Mouse (Mus musculus) lung, embryonic 14.5 days (tissue): ENCODE data around the gene Mlph. TPM values are rescaled to one million over a fixed set of nuclear protein-coding genes. Genes with fewer than 3 reads are reported as not detected.

ENCODE experiments used
- ATAC-seq: fragments of 200-750 bp; cut with Nextera tagmentation; 2 replicates; pipeline ENCODE4 v1.8.0; 2017; ENCODE audit warnings: mild to moderate bottlenecking, moderate TSS enrichment, moderate library complexity; ENCODE audit not compliant: insufficient read depth
- DNase-seq: peaks from one replicate; pipeline ENCODE4 v3.0.0-alpha.2; 2015
- H3K27ac ChIP-seq: fragments of 300-500 bp; sonication (generic); 2 replicates; pipeline ENCODE4 v1.5.1; 2014; ENCODE audit warnings: low read depth, mild to moderate bottlenecking, moderate library complexity
- H3K27me3 ChIP-seq: fragments of 300-500 bp; sonication (generic); 2 replicates; pipeline ENCODE4 v1.6.1; 2014; ENCODE audit warnings: low read length, control low read depth; ENCODE audit not compliant: insufficient read depth
- H3K36me3 ChIP-seq: fragments of 300-500 bp; sonication (generic); 2 replicates; pipeline ENCODE4 v1.6.1; 2014; ENCODE audit warnings: control low read depth; ENCODE audit not compliant: insufficient read depth
- H3K4me1 ChIP-seq: fragments of 300-500 bp; sonication (generic); 2 replicates; pipeline ENCODE4 v1.6.1; 2014; ENCODE audit warnings: antibody characterized with exemption, control low read depth; ENCODE audit not compliant: insufficient read depth
- H3K4me2 ChIP-seq: fragments of 300-500 bp; sonication (generic); 2 replicates; pipeline ENCODE4 v1.6.1; 2014; ENCODE audit warnings: mild to moderate bottlenecking
- H3K4me3 ChIP-seq: fragments of 300-500 bp; sonication (generic); 2 replicates; pipeline ENCODE4 v1.5.1; 2014; ENCODE audit warnings: low read depth, low read length
- H3K9ac ChIP-seq: fragments of 300-500 bp; sonication (generic); 2 replicates; pipeline ENCODE4 v1.6.1; 2014
- H3K9me3 ChIP-seq: fragments of 300-500 bp; sonication (generic); 2 replicates; pipeline ENCODE4 v1.6.1; 2016; ENCODE audit warnings: low read depth, low read length, control low read depth
- CTCF ChIP-seq: IDR thresholded peaks from 2 replicates; pipeline ENCODE4 v1.5.1; 2016; ENCODE audit warnings: antibody characterized with exemption, low read depth
- WGBS: fragments of 180-500 bp; shearing (Covaris S2); extraction: QIAGEN DNeasy Blood & Tissue Kit; methylation state at CpG from one replicate; pipeline ENCODE4 v1.1.7; 2014; 5-methylcytosine and 5-hydroxymethylcytosine counted together
- polyA plus RNA-seq: library from polyadenylated mRNA; unstranded; fragments of >200 nt; fragmentation: Nextera tagmentation; extraction: Ambion mirVana; gene quantifications from 2 replicates; pipeline ENCODE4 v1.2.1, GENCODE M21; 2014

Gene Mlph
- polyA plus RNA-seq, 1 experiment from 2014 or later, result 0.42 TPM

GRCm38 (mm10) chr1:90947252-90947651 lies 32.4 kb downstream of the Mlph start:
- H3K4me2 ChIP-seq, result no peak overlapping the region
- no peaks in the 10 kb centered on the region for H3K36me3 ChIP-seq
- H3K27me3 ChIP-seq, result no peaks in the 10 kb centered on the region
- H3K9ac ChIP-seq, result no peak overlapping the region
- H3K27ac ChIP-seq, result no peak overlapping the region
- no peaks in the 10 kb centered on the region for H3K4me1 ChIP-seq
- no peak for TF ChIP-seq CTCF
- no peak overlapping the region for H3K4me3 ChIP-seq
- DNase-seq (no peak), ATAC-seq (no peak)
- no peaks in the 10 kb centered on the region for H3K9me3 ChIP-seq
- 60% methylated on average over 2 of the region's 2 CpGs for WGBS

GRCm38 (mm10) chr1:90949309-90949708 lies 34.4 kb downstream of the Mlph start:
- no peak for TF ChIP-seq CTCF
- Histone ChIP-seq H3K4me1 (no peaks in the 10 kb centered on the region), H3K9ac (no peak overlapping the region), H3K36me3 (no peaks in the 10 kb centered on the region), H3K9me3 (no peaks in the 10 kb centered on the region), H3K4me3 (no peak overlapping the region), H3K27ac (no peak overlapping the region), H3K4me2 (no peak overlapping the region), H3K27me3 (no peaks in the 10 kb centered on the region)
- DNase-seq (no peak), ATAC-seq (no peak)
- WGBS, result 49% methylated on average over 9 of the region's 9 CpGs

- no peak overlapping the region for H3K27ac ChIP-seq
- ATAC-seq, result no peak
- DNase-seq, result no peak
- no peak overlapping the region for H3K4me2 ChIP-seq
- H3K36me3 ChIP-seq, result no peaks in the 10 kb centered on the region
- 67% methylated on average over 7 of the region's 7 CpGs for WGBS
- TF ChIP-seq CTCF, result no peak
- no peak overlapping the region for H3K4me3 ChIP-seq
- no peaks in the 10 kb centered on the region for H3K27me3 ChIP-seq
- no peaks in the 10 kb centered on the region for H3K9me3 ChIP-seq
- H3K4me1 ChIP-seq, result no peaks in the 10 kb centered on the region
- H3K9ac ChIP-seq, result no peak overlapping the region
These were observed 36.8 kb downstream of the Mlph start for GRCm38 (mm10) chr1:90951670-90952069.

GRCm38 (mm10) chr1:90952808-90953207 lies 37.9 kb downstream of the Mlph start, which contains the start of gene Prlh:
Gene Prlh (plus strand): TSS chr1:90953108.
- no peak within 1 kb of the TSS for H3K27ac ChIP-seq
- no peak for ATAC-seq
- 80% methylated on average over 8 of the region's 8 CpGs for WGBS
- H3K4me2 ChIP-seq, result no peak within 1 kb of the TSS
- no peak for DNase-seq
- H3K9ac ChIP-seq, result no peak within 1 kb of the TSS
- no peaks in the 10 kb centered on the region for H3K27me3 ChIP-seq
- no peak for TF ChIP-seq CTCF
- H3K9me3 ChIP-seq, result no peaks in the 10 kb centered on the region
- H3K36me3 ChIP-seq, result no peaks in the 10 kb centered on the region
- no peaks in the 10 kb centered on the region for H3K4me1 ChIP-seq
- H3K4me3 ChIP-seq, result no peak within 1 kb of the TSS

GRCm38 (mm10) chr1:90953688-90954087 lies 38.8 kb downstream of the Mlph start:
- Histone ChIP-seq H3K27me3 (no peaks in the 10 kb centered on the region), H3K4me1 (no peaks in the 10 kb centered on the region), H3K27ac (no peak overlapping the region), H3K4me3 (no peak overlapping the region), H3K9me3 (no peaks in the 10 kb centered on the region), H3K4me2 (no peak overlapping the region), H3K9ac (no peak overlapping the region), H3K36me3 (no peaks in the 10 kb centered on the region)
- no peak for TF ChIP-seq CTCF
- ATAC-seq (no peak), DNase-seq (peak; percentile 32)
- WGBS, result 63% methylated on average over 11 of the region's 11 CpGs

GRCm38 (mm10) chr1:90956245-90957096 lies 41.6 kb downstream of the Mlph start:
- ATAC-seq (peak; percentile 56), DNase-seq (peak; percentile 92)
- H3K9ac ChIP-seq, result no peak overlapping the region
- WGBS, result 31% methylated on average over 7 of the region's 7 CpGs
- H3K36me3 ChIP-seq, result no peaks in the 10 kb centered on the region
- peak; percentile 88 for TF ChIP-seq CTCF
- no peak overlapping the region for H3K27ac ChIP-seq
- H3K4me2 ChIP-seq, result no peak overlapping the region
- no peaks in the 10 kb centered on the region for H3K4me1 ChIP-seq
- H3K4me3 ChIP-seq, result no peak overlapping the region
- no peaks in the 10 kb centered on the region for H3K27me3 ChIP-seq
- no peaks in the 10 kb centered on the region for H3K9me3 ChIP-seq

- 30% methylated on average over 4 of the region's 4 CpGs for WGBS
These were observed 47.6 kb downstream of the Mlph start for GRCm38 (mm10) chr1:90962526-90962925.

More at GRCm38 (mm10) chr1:90962526-90962925, 47.6 kb downstream of the Mlph start:
- Histone ChIP-seq H3K27ac (no peak overlapping the region), H3K4me3 (no peak overlapping the region), H3K36me3 (no peaks in the 10 kb centered on the region), H3K4me1 (0 out of 2 replicates have a peak, but pooled peaks cover 6% of the 10 kb centered on the region), H3K27me3 (no peaks in the 10 kb centered on the region), H3K4me2 (no peak overlapping the region), H3K9me3 (no peaks in the 10 kb centered on the region), H3K9ac (no peak overlapping the region)
- TF ChIP-seq CTCF, result no peak
- DNase-seq, result no peak
- peak; percentile 18; the same call in 1 of the 2 replicates for ATAC-seq
